Mouse (Mus musculus) layer of hippocampus, adult 9-11 months (tissue): ENCODE data around the gene Tenm4.
A peak's percentile ranks its signal among the peaks of the same experiment; 100 is the strongest.

Source experiments
- DNase-seq: peaks from one replicate; pipeline ENCODE4 v3.0.0; 2022

The Tenm4 gene

DNA sequence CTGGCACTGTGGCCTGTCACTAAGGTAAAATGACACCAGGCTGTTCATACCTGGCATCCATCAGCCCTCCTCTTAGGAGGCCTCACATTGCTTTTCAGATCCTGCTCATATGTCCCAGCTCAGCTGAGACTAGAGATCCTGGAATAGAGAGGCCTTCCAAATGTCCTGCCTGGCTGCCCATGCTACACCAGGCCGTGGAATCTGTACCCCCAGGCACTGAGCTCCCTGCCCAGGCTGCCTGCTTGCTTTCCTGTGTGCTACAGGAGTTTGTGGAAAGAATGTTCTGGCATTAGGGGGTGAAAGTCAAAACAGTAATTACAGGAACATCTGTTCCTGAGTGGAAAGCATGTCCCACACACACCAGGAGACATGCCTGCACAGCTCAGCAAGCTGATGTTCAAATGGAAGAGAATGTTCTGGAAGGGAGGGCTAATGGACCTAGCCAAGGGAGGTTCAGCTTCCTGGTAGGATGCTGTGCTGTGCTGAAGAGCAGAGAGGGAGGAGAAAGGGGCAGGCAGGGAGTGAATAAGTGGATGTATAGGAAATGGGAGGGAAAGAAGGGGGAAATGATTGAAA is 313.0 kb downstream of the Tenm4 start:
- DNase-seq = no peak

DNA sequence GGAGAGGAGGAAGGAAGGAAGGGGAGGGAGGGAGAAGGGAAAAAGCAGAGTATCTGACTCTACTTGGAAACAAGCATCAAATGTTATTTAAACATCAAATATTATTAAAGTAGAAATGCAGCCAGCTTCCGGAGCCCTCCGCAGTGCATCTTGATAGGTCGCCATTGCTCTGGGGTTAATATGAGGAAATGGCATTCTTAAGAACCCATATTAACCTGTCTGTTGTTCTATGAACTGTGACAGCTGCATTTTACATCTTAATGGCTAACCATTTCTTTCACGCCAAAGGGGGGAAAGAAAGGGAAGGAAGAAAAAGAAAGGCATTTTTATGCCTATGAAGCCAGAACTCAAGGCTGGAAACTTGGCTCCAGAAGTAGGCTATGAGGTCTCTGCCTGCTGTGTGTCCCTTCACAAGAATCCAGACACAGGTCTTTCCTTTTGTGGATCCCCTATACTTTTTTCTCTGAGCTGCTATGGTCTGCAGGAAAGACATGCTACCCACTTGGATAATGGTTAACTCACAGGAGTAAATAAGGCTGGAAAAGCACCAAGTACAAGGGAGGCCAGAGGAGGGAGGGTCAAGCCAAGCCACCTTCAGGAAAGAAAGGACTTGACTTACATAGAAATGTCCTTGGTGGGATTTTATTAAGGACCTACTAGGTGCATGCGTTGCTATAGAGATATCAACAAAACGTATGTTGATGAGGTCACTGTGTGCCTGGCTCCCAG is 318.5 kb downstream of the Tenm4 start:
- no peak for DNase-seq

DNA sequence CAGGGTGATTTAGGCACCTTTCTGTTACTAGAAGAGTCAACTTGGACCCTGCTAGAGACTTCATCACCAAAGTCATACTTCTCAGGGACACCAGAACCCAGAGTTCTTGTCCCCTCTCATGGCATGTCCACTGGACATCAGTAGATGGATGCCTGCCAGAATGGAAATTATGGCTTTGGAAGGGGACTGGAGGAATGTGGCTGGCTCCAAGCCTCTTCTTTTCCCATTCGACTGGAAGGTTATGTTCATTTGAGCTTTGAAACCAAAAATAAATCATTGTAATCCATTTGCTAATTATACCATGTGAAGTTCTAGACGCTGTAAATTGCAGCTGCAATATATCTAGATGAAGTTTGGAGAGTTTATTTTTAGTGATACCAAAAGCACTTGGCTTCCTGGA is 320.9 kb downstream of the Tenm4 start:
- no peak for DNase-seq

DNA sequence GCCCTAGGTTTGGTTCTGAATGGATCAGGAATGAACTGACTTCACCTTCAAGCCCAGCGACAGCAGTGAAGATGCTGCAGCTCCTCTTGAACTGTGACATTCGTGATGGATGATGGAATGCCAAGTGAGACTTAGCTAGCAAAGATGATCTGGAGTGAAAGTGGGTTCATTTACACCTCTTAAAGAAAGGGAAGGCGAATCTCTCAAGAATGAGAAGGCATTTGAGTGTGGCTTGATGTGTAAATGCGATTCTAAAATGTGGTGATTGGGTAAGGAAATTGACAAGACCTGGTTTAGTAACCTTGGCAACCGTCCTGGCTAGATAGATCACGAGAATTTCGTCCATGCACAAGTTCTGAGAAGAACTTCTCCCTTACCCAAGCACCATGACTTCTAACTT is 321.6 kb downstream of the Tenm4 start:
- DNase-seq = no peak

DNA sequence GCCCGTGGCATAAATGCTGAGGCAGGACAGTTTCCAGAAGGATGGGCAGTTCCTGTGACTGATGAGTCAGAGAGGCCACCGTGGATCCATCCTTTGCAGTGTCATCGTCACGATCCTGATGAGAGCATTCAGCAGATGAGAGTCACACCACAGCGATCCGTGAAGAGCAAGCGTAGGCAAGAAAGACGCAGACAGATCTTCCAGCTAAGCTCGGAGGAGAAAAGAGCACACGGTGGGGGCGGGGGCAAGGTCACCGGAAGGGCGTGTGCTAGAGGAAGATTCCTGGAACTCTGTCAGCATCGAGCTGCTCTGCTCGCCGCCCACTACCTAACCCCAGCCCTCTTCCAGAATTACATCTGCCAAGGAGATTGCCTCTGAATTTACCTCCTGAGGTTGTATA is 323.0 kb downstream of the Tenm4 start:
- no peak for DNase-seq

DNA sequence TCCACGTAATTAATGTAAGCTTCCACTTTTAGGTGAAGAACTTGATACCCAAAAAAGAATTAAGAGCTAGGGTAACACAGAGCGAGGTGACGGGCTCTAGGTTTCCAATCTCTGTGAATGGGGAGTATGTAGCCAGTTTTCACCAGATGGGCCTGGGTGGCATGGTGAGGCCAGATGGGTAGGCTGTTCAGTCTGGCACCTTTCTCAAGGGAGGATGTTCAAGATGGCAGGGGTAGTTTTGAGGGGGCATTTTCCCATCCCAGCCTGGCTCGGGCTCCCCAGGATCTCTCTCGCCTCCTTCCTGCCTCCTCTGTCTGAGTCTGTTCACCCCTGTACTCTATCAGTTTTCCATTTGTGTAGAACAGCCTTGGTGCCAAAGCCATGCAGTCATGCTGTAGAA is 329.1 kb downstream of the Tenm4 start:
- peak; percentile 38 for DNase-seq

DNA sequence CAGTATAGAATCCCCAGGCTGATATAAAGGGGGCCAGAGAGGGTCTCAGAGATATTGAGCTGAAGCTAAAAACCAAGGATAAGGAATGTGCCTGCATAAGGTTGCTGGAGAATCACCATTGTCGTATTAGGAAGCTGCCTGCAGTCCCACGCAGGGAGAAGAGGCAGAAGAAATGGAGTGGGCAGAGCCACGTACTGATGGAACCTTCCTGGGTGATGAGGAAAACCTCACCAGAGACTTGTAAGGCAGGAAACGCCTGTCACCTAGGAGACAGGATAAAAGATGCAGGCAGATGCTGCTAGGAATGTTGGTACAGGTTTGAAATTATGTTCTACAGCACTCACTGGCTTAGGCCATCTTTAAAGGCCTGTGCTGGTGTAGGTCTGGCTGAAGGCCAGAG is 329.8 kb downstream of the Tenm4 start:
- DNase-seq = no peak

DNA sequence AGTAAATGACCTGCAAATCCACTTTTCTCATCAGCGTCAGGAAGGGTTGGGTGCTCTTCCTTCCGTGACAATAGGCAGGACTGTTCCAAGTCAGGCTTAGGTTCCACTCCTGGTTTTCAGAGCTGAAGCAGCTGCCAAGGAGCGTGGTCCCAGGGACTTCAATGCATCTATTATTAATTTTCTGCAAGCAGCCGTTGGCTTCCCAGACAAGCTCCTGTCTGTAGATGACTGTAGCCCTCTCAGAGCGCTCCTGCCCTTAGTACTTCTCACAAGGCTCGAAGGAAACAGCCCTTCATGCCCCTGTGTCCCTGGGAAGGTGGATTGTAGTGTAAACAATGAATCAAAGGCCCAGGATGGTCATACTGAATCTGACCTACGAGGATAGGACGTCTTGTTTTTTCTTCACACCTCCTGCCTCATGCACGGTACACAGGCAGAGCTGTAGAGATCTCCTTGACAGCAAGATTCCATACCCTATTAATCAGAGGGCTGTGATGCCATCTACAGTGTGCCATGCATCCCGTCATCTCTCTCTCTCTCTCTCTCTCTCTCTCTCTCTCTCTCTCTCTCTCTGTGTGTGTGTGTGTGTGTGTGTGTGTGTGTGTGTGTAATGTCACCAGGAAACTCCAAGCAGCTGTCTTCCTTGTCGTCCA is 331.4 kb downstream of the Tenm4 start:
- DNase-seq = no peak

DNA sequence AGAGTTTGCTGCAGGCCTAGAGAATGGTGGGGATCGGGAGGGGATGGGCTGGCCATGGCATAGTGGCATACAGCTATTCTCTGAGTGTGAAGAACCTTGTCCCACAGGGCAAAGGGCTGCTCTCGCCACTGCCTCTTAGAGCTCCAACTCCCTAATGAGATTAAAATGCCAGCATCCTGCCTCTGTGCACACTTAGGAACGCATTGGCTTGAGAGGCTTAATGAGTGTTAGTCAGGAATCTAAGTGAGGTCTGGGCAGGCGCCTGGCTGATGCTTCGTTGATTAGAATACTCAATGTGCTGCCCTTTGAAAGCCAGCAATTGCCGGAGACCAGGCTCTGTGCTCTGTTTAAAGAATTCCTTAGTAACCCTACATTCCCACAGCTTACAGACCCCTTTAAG is 334.5 kb downstream of the Tenm4 start:
- no peak for DNase-seq

DNA sequence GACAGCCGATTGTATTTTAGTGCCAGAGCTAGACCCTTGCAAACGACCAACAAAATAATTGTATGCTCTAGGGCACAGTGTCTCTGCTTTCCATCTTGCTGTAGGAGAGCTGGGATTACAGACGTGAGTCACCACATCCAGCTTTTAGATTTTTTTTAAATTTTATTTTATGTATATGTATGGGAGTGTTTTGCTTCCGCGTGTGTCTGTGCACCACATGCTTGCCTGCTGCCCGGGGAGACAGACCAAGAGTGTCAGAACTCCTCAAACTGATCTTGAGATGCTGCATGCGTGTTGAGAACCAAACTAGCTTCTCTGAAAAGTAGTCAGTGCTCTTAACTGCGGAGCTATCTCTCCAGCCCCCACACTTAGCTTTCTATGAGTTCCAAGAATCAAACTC is 336.0 kb downstream of the Tenm4 start:
- DNase-seq = no peak

DNA sequence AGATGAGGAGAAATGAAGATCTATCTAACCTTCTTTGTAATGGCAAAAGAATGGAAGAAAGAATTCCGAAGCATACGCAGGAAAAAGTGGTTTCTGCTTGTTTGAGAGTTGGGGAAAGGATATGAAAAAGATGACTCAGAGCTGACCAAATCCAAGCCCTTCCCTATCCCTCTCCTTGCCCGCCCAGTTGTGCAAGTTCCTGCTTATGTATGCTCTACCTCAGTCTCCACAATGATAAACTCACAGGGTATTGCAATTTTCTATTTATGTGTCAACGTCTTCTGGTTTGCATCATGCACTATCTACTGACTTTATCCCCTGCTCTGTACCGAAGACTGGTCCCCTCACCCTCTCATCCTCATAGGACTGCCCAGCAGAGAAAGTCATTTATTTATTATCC is 339.4 kb downstream of the Tenm4 start:
- no peak for DNase-seq

DNA sequence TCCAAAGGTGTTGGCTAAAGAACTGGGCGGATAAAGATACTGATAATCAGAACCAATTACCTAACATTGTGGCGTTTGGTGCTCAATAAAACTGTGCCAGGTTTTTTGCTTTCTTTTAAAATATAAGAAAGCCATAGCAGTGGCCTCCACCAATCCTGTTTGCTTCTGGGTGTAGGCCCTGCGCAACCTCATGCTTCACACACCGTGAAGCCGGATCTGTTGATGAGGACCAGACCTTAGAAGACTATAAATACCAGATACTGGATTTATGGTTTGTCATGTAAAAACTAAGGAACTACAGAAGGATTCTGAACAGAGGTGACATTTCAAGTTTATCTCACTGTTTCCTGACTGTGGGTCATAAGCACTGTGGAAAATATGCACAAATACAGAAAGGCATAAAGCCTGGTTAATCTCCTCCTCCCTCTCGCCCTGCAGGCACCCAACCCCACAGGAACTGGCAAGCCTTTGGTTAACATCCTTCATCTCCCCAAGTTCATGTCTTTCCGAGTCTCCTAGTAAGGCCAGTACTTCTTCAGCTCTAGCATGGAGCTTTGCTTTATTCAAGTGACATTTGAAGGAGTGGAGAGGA is 340.1 kb downstream of the Tenm4 start:
- no peak for DNase-seq

DNA sequence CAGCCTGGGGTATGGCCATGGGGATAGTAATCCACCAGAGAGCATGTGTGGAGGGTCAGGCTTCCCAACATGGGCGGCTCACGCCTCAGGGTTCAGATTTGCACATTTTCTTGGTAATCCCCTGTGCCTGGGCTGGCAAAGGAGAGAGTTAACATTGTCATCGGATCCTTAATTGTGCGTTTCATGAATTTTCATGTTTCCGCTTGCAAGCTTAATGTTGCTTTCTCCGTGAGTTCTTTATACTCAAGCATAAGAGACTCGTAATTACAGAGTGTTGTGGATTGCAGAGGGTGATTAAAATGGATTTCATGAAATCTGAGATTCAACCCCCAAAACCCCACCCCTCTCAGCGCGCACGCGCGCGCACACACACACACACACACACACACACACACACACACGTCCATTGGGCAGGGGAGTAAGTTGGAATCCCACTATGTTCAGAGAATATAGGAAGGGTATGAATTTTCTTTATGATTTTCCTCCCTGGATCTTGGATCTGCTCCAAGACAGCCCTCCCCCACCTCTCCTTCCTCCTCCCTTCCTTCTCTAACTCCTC is 341.0 kb downstream of the Tenm4 start:
- no peak for DNase-seq

DNA sequence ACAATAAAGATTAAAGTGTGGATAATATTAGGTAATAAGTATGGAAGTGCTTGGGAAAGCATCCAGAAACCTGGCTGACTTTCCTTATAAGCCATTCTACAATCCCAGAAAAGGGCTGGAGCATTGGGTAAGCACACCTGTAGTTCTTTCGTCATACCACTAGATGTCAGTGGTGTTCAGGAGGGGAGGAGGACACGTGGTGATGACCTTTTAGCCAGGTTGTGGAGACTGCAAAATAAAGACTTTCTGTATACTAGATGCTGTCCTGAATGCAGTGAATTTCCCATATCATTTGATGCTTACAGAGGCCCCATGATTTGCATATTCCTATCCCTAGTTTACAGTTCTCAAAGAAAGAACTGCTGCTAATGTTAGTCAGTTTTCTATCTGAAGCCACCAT is 348.2 kb downstream of the Tenm4 start:
- DNase-seq = no peak

DNA sequence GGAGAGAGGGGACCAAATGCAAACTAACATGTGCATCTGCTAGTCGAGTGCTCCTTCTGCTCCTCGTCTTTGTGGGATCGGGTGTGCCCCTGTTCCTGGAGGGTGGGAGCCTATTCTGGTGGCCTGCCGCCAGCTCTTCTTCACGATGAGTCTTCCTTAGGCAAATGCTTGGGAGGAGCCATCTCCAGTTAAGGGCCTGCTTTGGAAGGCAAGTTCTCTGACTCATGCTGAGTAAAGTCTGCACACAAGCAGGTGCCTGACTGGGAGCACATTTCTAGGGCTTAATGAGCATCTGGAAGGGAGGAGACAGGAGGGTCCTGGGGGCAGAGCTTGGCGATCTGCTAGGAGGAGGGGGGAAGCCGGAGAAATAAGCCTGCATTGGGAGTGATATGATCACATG is 350.9 kb downstream of the Tenm4 start:
- peak; percentile 81 for DNase-seq

DNA sequence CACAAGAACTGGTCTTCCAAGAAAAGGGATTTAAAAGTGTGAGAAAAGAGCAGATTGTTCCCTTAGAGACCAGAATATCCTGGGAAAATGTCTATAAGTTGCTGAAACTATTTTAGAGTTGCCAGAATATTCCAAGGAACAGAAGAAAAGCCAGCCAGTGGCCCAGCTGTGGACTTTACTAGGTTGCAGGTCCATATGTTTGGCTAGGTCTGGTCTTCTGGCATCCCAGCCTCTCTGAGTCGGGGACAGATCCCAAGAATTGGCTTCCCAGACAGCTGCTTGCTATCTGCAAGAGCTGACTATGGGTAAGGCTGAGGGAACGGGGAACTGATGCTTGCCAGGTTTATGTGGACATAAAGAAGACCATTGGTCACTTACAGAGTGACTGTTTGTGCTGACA is 352.6 kb downstream of the Tenm4 start:
- peak; percentile 34 for DNase-seq

DNA sequence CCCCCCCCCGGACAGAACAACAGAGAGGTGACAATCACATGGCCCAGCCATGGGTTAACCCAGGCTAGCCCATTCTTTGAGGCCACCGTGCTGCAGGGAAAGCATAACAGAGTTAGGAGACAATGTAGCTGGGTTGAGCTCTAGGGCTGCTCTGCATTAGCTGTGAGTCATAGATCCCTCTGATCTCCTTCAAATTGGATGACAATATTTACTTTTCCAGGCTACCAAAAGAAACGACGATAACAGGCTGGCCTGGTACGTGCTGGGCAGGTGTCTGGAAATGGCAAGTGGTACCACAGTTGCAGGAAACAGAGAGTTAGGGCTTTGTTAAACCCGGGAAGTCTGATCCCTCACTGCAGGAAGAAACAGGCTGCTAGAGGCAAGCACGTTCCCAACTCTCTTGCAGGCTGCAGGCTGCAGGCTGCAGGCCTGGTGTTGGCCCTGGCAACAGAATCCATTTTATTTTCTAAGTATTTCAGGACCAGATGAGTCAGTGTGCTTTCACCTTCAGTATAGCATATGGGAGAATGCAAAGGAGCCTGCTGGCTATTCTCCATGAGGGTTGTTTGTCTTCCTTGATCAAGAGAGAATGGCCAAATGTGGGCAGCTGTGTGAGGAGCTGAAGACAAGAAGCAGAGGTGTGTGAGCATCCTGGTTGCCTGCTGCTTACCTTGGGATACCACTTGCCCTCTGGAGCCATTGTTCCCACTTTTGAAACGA is 353.6 kb downstream of the Tenm4 start:
- DNase-seq = no peak

DNA sequence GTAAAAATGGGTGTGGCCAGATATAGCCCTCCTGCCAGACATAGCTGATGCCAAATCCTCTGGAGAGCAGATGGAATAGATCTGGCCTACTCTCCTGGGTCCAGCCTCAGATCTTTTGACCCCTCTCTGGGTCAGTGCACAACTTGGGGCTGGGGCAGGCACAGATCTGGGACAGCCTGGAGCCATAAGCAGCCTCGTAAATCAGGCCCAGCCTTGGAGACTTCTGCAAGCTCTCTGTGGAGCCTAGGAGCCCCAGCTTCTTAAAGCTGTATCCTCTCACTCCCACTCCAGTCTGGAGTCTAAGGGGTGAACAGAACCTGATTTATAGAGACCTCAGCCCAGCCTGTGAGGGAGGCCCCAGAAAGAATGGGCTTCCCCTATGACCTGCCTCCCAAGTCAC is 354.3 kb downstream of the Tenm4 start:
- no peak for DNase-seq

DNA sequence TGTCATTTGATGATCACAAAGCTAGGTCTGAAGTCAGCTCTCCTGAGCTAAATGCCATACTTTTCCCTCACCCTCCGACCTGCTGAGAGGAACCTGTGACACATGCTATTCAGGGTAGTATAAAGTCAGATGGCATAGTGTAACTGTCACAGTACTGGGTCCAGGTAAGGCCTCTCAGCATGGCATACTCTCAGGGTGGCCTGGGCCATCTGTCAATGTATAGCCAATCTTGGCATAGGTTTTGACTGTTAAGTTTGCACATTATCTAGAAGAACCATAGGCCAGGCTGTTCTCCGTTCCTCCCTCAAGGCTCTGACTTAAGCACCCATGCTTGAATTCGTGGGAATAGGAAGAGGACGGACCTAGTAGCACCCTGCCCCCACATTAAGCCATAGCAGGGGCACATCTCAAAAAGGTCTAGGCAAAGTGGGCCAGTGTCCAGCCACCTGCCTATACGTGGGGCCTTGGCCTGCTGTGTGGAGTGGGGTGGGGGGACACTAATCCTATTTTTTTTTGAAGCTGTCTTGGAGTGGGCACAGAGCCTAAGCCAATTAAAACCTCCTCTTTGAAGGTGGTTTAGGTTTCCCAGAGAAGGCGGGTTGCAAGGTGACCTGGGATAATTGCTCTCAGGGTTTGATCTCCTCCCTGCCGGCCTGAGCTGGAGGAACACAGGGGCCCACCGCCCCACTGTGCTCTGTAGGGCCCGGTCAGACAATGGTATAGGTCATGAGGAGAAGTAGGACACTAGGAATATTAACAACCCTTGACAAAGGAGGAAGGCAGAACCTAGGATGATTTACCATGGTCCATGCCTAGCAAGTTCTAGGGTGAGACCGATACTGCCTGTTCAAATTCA is 359.8 kb downstream of the Tenm4 start:
- DNase-seq = no peak

DNA sequence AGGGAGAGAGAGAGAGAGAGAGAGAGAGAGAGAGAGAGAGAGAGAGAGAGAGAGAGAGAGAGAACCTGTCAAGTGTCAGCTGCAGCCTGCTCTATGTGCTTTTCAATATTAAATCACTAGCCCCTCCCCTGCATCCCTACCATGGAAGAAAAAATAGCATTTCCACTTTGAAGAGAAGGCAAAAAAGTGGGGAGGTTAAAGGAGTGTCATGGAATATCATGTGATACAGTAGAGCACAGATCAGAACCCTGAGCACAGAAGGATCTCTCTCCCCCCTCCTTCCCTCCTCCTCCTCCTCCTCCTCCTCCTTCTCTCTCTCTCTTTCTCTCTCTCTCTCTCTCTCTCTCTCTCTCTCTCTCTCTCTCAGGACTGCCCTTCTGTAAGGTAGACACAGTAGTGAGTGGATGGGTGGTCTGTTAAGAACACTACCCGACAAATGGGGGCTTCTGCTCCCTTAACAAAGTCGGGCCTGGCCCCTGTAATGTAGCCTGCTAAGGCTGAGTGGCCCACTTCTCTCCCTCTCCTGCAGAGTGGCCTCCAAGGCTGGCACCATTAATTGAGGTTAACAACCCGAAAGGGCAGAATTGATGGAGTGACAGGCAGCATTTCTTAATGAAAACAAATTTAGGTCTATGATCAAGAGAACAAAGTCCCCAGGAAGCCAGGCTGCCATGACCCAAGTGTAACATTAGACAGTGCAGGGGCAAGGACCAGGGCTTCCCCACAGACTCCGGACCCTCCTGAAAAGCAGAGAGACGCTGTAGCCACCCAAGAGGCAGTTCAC is 361.1 kb downstream of the Tenm4 start:
- DNase-seq = no peak

DNA sequence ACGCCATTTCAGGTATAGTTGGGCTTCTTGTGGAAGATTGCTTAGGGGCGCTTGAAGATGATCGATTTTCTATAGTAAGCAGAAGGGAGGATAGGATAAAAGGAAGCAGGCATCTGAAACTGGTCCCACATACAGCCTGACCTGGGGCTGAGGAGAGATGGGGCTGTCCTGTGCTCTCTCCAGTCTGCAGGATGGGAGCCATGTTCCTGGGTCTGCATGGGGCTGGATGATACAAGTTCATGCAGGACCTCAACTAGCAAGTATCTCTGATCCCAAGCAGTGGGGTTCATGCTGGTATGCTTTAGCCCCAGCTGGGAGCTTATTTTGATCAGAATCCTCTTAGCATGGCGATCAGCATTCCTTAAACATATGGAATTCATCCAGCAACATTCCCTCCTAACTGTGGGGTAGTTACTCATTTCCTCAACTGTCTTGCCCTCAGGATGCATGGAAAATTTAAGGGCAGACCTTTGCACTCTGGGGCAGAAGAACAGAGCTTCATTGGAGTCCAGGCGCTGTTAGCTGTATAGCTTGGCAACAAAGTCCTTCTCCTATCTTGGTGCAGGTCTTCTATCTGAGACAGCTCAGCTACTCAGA is 361.9 kb downstream of the Tenm4 start:
- no peak for DNase-seq
